Mouse (Mus musculus): ENCODE results near the gene Dock6.

DNA sequence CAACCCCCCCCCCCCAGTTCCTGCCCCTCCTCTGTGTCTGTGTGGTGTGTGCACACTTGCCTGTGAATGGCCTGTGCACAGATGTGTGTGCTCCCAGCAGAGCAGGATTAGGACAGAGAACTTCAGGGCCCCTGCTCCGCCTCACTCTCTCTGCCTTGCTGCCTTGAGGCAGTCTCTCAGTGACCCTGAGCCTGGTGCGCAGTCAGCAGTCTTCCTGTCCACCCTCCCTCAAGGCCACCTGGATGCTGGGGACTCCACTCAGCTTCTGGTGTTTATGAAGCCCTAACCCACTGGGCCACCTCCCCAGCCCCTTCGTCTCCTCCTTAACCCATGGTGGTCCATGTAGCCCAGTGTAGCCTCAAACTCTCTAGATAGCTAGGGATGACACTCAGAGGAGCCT lies 15.3 kb upstream of the Dock6 start:
- TF ChIP-seq GATA1 (IDR thresholded peaks at IDR 0.05; ENCODE audit: borderline replicate concordance, low read length) (no peak), CTCF (IDR thresholded peaks at IDR 0.05; ENCODE audit: low read depth, low read length) (no peak)
